Mouse (Mus musculus): Measurements from ENCODE around the gene Dock7.

Gene Dock7

DNA sequence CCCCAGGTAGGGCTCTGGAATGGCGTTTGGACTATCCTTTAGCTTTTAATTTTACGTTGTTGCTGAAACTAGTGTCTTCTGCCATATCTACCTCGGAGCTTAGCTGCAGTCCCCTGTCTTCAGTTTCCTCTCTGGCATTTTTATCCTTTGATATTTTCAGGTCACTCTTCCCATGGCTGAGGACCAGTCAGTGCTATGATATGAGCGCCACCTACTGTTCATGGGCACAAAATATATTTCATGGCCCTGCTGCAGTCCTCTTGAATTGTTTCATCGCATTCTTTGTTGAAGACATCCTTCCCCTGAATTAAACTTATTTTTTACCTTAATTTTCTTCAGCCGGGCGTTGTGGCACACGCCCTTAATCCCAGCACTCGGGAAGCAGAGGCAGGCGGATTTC lies 233.6 kb downstream of the Dock7 start:
- DNase-seq = peak; percentile 2 to 5
